Mouse (Mus musculus): ENCODE measurements around the gene Gm3250. TPM values are rescaled to one million over a fixed set of nuclear protein-coding genes. Genes with fewer than 3 reads are reported as not detected.
"Not testable (repeated sequence)": the region's sequence is repeated elsewhere in the genome, so short reads cannot be mapped to it uniquely, and the experiment has no call there.

Gene Gm3250
- polyA plus RNA-seq (2015; fragmentation: Nextera tagmentation; extraction: Ambion mirVana): not detected in 2 replicates

DNA sequence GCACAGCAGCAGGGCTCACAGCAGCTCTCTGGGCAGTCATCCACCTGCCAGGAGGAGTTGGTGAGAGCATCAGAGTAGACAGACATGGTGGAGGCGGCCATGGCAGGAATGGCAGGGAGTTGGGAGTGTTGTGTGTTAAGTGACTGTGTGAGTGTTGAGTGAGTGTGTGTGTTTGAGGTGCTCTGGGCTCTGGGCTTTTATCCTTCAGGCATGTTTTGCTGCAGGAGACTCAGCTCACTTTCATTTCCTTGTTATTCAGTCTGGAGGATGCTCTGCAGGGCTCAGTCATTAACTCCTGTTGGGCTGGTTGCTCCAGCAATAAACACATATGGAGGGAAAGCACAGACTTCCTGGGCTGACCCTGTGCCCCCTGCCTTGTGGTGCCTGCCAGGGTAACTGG, at the start of gene Gm3250:
TSS of gene Gm3250 (minus strand) at position 101 of the 400 bp plus-strand sequence.
- not testable (repeated sequence) for H3K9ac ChIP-seq (replicated peaks); H3K9me3 ChIP-seq (replicated peaks); H3K27ac ChIP-seq (replicated peaks); H3K4me3 ChIP-seq (replicated peaks); H3K4me1 ChIP-seq; H3K27me3 ChIP-seq (replicated peaks); ATAC-seq (ENCODE audit: low FRiP score); H3K4me2 ChIP-seq; H3K36me3 ChIP-seq
- 47% methylated on average over 1 of the region's 1 CpGs for WGBS

DNA sequence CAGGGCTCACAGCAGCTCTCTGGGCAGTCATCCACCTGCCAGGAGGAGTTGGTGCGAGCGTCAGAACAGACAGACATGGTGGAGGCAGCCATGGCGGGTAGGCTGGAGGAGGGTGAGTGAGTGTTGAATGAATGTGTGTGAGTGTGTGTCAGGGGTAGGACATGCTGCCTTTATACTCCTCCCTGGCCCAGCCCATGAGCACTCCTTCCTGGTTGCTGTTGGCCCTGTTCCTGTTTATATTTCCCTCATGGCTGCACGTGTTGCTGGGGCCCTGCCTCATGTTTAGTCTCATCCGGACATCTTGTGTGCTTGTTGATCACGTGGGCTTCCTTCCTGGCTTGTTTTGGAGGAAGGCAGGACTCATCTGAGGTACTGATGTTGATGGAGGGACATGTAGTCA, 44.6 kb upstream of the Gm3250 start, which contains the start of gene Krtap10-4:
TSS of gene Krtap10-4 (minus strand) at position 145 of the 400 bp plus-strand sequence.
- Histone ChIP-seq H3K27ac (replicated peaks) (no peak within 1 kb of the TSS), H3K4me2 (no peak within 1 kb of the TSS), H3K9me3 (replicated peaks) (peaks cover 5% of the 10 kb centered on the region; the same call in 1 of the 2 replicates), H3K4me1 (no peaks in the 10 kb centered on the region), H3K4me3 (replicated peaks) (no peak within 1 kb of the TSS), H3K27me3 (replicated peaks) (no peaks in the 10 kb centered on the region), H3K36me3 (no peaks in the 10 kb centered on the region), H3K9ac (replicated peaks) (no peak within 1 kb of the TSS)
- ATAC-seq (ENCODE audit: low FRiP score): no peak
- 69% methylated on average over 5 of the region's 6 CpGs for WGBS

DNA sequence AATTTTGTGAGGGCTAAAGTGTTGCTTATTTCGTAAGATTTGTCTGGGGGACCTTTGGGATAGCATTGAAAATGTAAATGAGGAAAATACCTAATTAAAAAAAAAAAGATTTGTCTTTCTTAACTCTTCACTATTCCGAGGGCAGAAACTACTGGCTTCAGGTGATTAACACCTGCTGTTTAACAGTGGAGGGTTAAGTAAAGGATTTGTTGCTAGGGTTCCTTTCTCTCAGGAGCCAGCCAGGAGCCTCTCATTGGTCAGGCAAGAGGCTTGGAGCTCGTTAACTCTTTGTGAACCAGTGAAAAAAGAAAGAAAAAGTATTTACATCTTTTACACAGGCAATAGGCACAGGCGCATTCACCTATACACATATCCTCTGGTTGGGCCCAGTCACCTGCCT, 36.9 kb upstream of the Gm3250 start:
- Histone ChIP-seq H3K4me3 (replicated peaks) (no peak overlapping the region), H3K27me3 (replicated peaks) (no peaks in the 10 kb centered on the region), H3K36me3 (no peaks in the 10 kb centered on the region), H3K4me1 (peaks cover 4% of the 10 kb centered on the region; the same call in 1 of the 2 replicates), H3K9me3 (replicated peaks) (peaks cover 5% of the 10 kb centered on the region; the same call in 1 of the 2 replicates), H3K4me2 (no peak overlapping the region), H3K9ac (replicated peaks) (no peak overlapping the region), H3K27ac (replicated peaks) (no peak overlapping the region)
- no peak for ATAC-seq (ENCODE audit: low FRiP score)
- WGBS: 41% methylated on average over 4 of the region's 4 CpGs

DNA sequence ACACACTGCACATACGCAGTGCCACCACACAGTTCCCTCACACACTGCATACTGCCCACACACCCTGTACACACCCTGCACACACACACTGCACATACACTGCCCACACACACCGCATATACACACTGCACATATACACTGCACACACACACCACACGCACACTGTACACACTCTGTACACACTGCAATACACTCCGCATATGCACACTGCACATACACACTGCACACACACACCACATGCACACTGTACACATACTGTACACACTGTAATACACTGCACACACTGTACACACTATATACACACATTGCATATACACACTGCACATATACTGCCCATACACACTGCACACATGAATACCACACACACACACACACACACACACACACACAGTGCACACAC, 36.2 kb upstream of the Gm3250 start:
- Histone ChIP-seq H3K4me1 (peaks cover 4% of the 10 kb centered on the region; the same call in 1 of the 2 replicates), H3K9me3 (replicated peaks) (no peaks in the 10 kb centered on the region; the same call in 1 of the 2 replicates), H3K27ac (replicated peaks) (no peak overlapping the region), H3K36me3 (no peaks in the 10 kb centered on the region), H3K27me3 (replicated peaks) (no peaks in the 10 kb centered on the region), H3K4me2 (no peak overlapping the region), H3K4me3 (replicated peaks) (no peak overlapping the region), H3K9ac (replicated peaks) (no peak overlapping the region)
- 98% methylated on average over 4 of the region's 4 CpGs for WGBS
- ATAC-seq (ENCODE audit: low FRiP score): no peak

DNA sequence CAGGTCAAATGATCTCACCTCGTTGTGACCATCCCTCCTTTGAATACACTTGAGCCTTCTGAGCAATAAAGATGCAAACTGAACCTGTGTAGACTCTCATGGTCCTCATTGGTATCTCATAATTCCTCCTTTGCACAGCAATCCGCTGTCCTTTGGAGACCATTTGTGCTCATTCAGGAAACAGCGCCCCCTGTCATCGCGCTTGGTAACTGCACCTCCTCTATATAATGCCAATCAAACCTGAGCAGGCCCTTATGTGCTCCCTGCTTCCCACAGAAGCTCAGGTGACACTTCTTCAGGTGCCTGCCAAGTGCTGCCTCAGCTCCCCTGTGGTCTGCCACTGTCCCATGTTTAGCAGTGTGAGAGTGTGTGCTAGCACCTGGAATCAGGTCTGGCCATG, 33.2 kb upstream of the Gm3250 start:
- no peak overlapping the region for H3K9ac ChIP-seq (replicated peaks)
- H3K4me1 ChIP-seq: peaks cover 4% of the 10 kb centered on the region; the same call in 1 of the 2 replicates
- ATAC-seq (ENCODE audit: low FRiP score): no peak
- H3K27me3 ChIP-seq (replicated peaks): no peaks in the 10 kb centered on the region
- no peaks in the 10 kb centered on the region for H3K36me3 ChIP-seq
- WGBS: 35% methylated on average over 5 of the region's 5 CpGs
- H3K4me3 ChIP-seq (replicated peaks): no peak overlapping the region
- H3K4me2 ChIP-seq: no peak overlapping the region
- no peaks in the 10 kb centered on the region for H3K9me3 ChIP-seq (replicated peaks)
- no peak overlapping the region for H3K27ac ChIP-seq (replicated peaks)

DNA sequence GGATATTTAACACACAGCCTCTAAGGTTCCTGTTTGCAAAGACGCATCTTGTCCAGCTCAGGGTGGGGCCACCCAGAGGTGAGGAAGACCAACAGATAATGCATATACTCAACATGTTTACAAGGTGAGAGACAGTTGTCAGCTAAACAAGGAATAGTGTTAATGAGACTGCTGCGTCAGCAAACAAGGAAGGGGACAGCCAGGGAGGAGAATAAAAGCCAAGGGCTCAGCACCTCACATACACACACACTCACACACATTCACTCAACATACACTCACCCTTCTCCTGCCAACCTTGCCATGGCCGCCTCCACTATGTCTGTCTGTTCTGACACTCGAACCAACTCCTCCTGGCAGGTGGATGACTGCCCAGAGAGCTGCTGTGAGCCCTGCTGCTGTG, 32.0 kb upstream of the Gm3250 start, which contains the start of gene Gm2696:
TSS of gene Gm2696 (plus strand) at position 301 of the 400 bp plus-strand sequence.
- WGBS: 52% methylated on average over 4 of the region's 4 CpGs
- Histone ChIP-seq H3K27ac (replicated peaks) (no peak within 1 kb of the TSS), H3K27me3 (replicated peaks) (no peaks in the 10 kb centered on the region), H3K9me3 (replicated peaks) (no peaks in the 10 kb centered on the region), H3K36me3 (no peaks in the 10 kb centered on the region), H3K9ac (replicated peaks) (no peak within 1 kb of the TSS), H3K4me3 (replicated peaks) (no peak within 1 kb of the TSS), H3K4me2 (no peak within 1 kb of the TSS), H3K4me1 (peaks cover 4% of the 10 kb centered on the region; the same call in 1 of the 2 replicates)
- no peak for ATAC-seq (ENCODE audit: low FRiP score)

DNA sequence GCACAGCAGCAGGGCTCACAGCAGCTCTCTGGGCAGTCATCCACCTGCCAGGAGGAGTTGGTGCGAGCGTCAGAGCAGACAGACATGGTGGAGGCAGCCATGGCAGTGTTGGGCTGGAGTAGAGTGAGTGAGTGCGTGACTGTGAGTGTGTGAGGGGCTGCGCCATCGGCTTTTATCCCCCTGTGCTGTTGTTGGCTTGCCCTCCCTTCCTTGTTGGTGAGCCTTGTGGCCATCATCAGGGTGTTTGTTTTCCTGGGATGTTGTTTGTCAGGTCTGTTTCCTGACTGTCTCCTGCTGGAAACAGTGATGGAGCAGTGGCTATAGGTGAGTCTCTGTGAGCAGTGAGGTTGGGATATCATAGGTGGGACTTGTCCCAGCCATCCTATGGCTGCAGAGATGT, 29.4 kb upstream of the Gm3250 start, which contains the start of gene Gm9507:
TSS of gene Gm9507 (minus strand) at position 101 of the 400 bp plus-strand sequence.
- Histone ChIP-seq H3K9ac (replicated peaks) (no peak within 1 kb of the TSS), H3K4me3 (replicated peaks) (no peak within 1 kb of the TSS), H3K4me1 (peaks cover 4% of the 10 kb centered on the region; the same call in 1 of the 2 replicates), H3K9me3 (replicated peaks) (no peaks in the 10 kb centered on the region), H3K4me2 (no peak within 1 kb of the TSS), H3K27ac (replicated peaks) (no peak within 1 kb of the TSS), H3K27me3 (replicated peaks) (no peaks in the 10 kb centered on the region), H3K36me3 (no peaks in the 10 kb centered on the region)
- ATAC-seq (ENCODE audit: low FRiP score): no peak
- WGBS: 67% methylated on average over 5 of the region's 5 CpGs

DNA sequence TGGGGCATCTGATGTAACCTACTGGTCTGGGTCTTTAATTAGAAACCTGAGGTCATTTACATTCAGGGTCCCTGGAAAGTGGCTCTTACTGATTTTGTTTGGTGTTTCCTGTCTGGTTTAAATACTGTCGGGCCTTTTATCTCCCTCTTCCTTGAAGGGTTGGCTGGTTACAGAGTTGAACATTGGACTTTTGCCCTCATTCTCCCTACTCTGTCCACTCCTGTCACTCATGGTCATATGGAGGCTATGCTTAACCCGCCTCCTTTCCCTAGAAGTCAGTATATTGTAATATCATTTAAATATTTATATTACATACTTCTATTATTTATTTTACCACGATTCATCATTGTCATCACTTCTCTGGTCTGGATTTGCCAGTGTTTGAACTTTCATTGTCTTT, 21.8 kb upstream of the Gm3250 start:
- Histone ChIP-seq H3K9ac (replicated peaks) (no peak overlapping the region), H3K4me2 (no peak overlapping the region), H3K4me1 (no peaks in the 10 kb centered on the region), H3K27me3 (replicated peaks) (no peaks in the 10 kb centered on the region), H3K27ac (replicated peaks) (no peak overlapping the region), H3K36me3 (no peaks in the 10 kb centered on the region), H3K4me3 (replicated peaks) (no peak overlapping the region), H3K9me3 (replicated peaks) (no peaks in the 10 kb centered on the region)
- WGBS: 85% methylated on average over 3 of the region's 3 CpGs
- ATAC-seq (ENCODE audit: low FRiP score): no peak

DNA sequence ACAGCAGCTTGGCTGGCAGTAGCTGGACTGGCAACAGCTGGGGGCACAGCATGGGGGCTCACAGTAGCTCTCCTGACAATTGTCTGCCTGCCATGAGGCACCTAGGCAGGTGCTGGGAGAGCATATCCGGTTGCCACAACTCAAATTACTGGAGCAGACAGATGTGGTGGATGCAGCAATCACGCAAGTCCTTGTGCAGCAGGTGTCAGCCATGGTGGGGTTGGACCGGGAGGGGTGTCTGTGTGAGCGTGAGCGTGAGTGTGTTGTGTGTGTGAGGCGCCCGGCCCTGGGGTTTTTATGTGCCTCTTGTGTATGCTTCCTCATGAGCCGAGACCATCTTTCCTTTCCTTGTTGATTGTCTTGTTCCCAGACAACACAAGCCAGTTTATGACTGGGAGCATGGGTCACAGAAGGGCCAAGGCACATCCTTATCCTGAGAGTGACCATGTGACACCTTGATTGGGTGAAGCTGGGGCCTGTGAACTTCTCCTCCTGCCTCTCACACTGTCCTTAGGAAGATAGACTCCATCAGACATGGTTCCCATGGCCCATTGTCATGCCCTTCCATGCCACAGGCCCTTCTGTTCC, 16.7 kb upstream of the Gm3250 start, which contains the start of gene Gm19668:
TSS of gene Gm19668 (minus strand) at position 213 of the 588 bp plus-strand sequence.
- Histone ChIP-seq H3K27me3 (replicated peaks) (no peaks in the 10 kb centered on the region), H3K9me3 (replicated peaks) (no peaks in the 10 kb centered on the region), H3K4me1 (0 out of 2 replicates have a peak, but pooled peaks cover 5% of the 10 kb centered on the region), H3K9ac (replicated peaks) (no peak within 1 kb of the TSS), H3K27ac (replicated peaks) (no peak within 1 kb of the TSS), H3K4me3 (replicated peaks) (no peak within 1 kb of the TSS), H3K4me2 (no peak within 1 kb of the TSS), H3K36me3 (no peaks in the 10 kb centered on the region)
- no peak for ATAC-seq (ENCODE audit: low FRiP score)
- 42% methylated on average over 8 of the region's 8 CpGs for WGBS

DNA sequence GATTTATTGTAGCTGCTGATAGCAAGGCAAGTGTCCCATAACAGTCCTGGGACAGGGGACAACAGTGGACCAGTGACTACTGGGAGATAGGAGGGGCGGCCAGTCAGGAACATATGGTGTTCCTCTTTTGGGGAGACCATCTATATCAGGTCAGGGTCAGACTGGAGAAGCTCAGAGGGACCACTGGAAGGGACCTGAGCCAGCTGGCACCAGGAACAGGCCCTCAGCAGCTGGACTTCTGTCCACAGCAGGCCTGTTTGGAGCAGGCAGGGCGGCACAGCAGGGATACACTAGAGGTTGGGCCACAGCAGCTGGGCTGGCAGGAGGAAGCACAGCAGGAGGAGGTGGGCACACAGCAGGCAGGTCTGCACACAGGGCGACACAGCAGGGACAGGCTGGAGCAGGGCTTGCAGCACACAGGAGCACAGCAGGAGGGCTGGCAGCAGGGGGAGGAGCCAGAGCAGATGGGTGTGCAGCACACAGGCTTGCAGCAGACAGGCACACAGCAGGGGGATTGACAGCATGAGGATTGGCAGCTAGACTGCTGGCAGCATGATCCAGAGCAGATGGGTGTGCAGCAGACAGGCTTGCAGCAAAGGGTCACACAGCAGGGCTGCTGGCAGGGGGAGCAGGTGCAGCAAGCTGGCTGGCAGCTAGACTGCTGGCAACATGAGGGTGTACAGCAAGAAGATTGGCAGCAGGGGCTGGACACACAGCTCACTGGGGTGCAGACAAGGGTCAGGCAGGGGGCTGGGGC, 16.0 kb upstream of the Gm3250 start:
- H3K4me2 ChIP-seq; H3K9ac ChIP-seq (replicated peaks); ATAC-seq (ENCODE audit: low FRiP score); H3K4me3 ChIP-seq (replicated peaks); H3K27ac ChIP-seq (replicated peaks); H3K36me3 ChIP-seq; H3K27me3 ChIP-seq (replicated peaks); H3K9me3 ChIP-seq (replicated peaks); H3K4me1 ChIP-seq: not testable (repeated sequence)
- 37% methylated on average over 3 of the region's 3 CpGs for WGBS

DNA sequence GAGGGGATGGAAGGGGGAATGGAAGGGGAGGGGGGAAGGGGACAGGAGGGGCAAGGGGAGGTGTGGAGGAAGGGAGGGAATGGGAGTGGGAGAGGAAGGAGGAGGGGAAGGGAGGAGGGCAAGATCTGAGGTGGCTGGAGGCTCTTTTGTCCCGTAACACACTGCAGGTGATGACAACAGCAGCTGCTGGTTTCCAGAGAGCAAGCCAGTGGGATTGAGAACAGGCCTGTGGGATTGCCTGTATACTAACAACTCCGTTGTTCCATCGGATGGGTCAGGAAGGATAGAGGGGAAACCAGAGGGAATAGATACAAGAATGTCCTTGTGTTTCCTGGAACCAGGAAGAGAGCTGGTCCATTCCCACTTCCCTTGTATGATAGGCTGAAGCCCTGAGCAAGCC, 15.3 kb upstream of the Gm3250 start:
- H3K4me2 ChIP-seq: no peak overlapping the region
- ATAC-seq (ENCODE audit: low FRiP score): no peak
- H3K36me3 ChIP-seq: no peaks in the 10 kb centered on the region
- H3K27me3 ChIP-seq (replicated peaks): no peaks in the 10 kb centered on the region
- WGBS: 27% methylated on average over 3 of the region's 3 CpGs
- no peak overlapping the region for H3K27ac ChIP-seq (replicated peaks)
- H3K4me1 ChIP-seq: 0 out of 2 replicates have a peak, but pooled peaks cover 5% of the 10 kb centered on the region
- no peak overlapping the region for H3K9ac ChIP-seq (replicated peaks)
- H3K9me3 ChIP-seq (replicated peaks): no peaks in the 10 kb centered on the region
- H3K4me3 ChIP-seq (replicated peaks): no peak overlapping the region

DNA sequence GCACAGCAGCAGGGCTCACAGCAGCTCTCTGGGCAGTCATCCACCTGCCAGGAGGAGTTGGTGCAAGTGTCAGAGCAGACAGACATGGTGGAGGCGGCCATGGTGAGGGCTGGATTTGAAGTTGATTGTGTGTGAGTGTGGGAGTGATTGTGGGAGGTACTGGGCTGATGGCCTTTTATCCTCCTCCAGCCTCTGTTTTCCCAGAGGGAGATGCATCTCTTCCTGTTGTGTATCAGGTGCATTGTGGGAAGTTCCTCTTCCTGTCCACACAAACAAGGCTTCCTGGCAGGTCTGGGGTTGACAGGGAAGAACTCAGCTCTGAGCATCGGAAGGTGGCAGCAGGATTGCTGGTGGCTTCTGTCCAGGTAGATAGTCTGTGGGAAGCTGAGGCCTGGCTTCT, 12.6 kb upstream of the Gm3250 start, which contains the start of gene Gm9639:
TSS of gene Gm9639 (minus strand) at position 101 of the 400 bp plus-strand sequence.
- Histone ChIP-seq H3K27ac (replicated peaks) (no peak within 1 kb of the TSS), H3K4me2 (no peak within 1 kb of the TSS), H3K4me1 (0 out of 2 replicates have a peak, but pooled peaks cover 5% of the 10 kb centered on the region), H3K9ac (replicated peaks) (no peak within 1 kb of the TSS), H3K9me3 (replicated peaks) (no peaks in the 10 kb centered on the region), H3K4me3 (replicated peaks) (no peak within 1 kb of the TSS), H3K36me3 (no peaks in the 10 kb centered on the region), H3K27me3 (replicated peaks) (no peaks in the 10 kb centered on the region)
- ATAC-seq (ENCODE audit: low FRiP score): no peak
- 56% methylated on average over 2 of the region's 2 CpGs for WGBS
